Mouse (Mus musculus): ENCODE measurements at regions not wholly inside any gene's neighbourhood (a gene's known extent, or its start where the extent isn't known, plus 50 kb on each side); places are given as distances from the start of the nearest gene placed in this dataset.

DNA sequence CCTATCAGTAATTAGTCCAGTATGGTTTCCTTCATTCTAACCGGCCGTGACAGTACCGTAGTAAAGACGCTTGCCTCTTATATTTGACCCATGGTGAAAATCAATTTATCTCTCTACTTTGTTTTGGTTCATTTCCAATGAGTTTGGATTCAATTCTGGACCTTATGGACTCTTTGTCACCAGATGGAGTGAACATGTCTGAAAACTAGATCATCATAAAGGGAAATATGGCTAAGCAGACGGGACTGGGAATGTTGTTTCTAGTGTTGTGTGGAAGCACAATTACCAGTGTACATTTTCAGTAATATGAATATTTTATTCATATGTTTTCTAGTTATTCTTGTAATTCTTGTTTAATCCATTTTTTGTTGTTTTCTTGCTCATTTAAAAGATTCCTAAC, 261.4 kb downstream of the Ins1 start:
- WGBS: 81% methylated on average over 5 of the region's 5 CpGs
- no peaks in the 10 kb centered on the region for H3K9me3 ChIP-seq
- H3K4me1 ChIP-seq: no peaks in the 10 kb centered on the region
- H3K4me2 ChIP-seq: no peak overlapping the region
- no peak overlapping the region for H3K9ac ChIP-seq
- no peaks in the 10 kb centered on the region for H3K36me3 ChIP-seq
- no peak overlapping the region for H3K27ac ChIP-seq
- H3K4me3 ChIP-seq: no peak overlapping the region
- no peak for ATAC-seq (ENCODE audit: insufficient number of reproducible peaks, insufficient read depth, low FRiP score, low TSS enrichment, low read depth)
- no peaks in the 10 kb centered on the region for H3K27me3 ChIP-seq

DNA sequence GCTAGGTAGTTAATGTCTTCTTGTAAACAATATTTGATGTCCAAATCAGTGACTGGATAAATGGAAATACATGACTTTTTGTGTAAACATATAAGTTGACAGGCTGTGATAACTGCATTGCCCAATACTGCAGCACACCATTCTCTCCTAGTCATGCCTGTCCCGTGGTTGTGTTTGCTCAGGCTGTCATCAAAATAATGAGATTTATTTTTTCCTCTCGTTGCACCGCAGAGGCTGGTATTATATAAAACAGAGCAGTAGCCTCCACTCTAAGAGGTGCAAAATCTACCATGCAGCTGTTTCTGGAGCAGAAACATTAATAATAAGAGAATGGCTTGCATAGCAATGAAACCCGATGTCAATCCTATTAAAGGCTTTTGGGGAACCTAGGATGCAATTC, 239.2 kb downstream of the Ins1 start:
- no peak for ATAC-seq (ENCODE audit: insufficient number of reproducible peaks, insufficient read depth, low FRiP score, low TSS enrichment, low read depth)
- Histone ChIP-seq H3K27me3 (no peaks in the 10 kb centered on the region), H3K4me1 (no peaks in the 10 kb centered on the region), H3K36me3 (no peaks in the 10 kb centered on the region), H3K27ac (no peak overlapping the region), H3K9me3 (peaks cover 4% of the 10 kb centered on the region; the same call in 1 of the 2 replicates), H3K4me3 (no peak overlapping the region), H3K4me2 (no peak overlapping the region), H3K9ac (no peak overlapping the region)
- 65% methylated on average over 4 of the region's 4 CpGs for WGBS
